Mouse (Mus musculus) midbrain, embryonic 11.5 days (tissue): ENCODE results near the gene Gm266. TPM values are rescaled to one million over a fixed set of nuclear protein-coding genes. Genes with fewer than 3 reads are reported as not detected.

Experiments
- ATAC-seq: fragments of 200-750 bp; cut with Nextera tagmentation; 2 replicates; pipeline ENCODE4 v1.8.0; 2017; ENCODE audit warnings: moderate TSS enrichment, moderate library complexity; ENCODE audit not compliant: low FRiP score
- DNase-seq: peaks from one replicate; pipeline ENCODE4 v3.0.0; 2015; ENCODE audit warnings: low spot score; ENCODE audit errors: missing footprints
- H3K27ac ChIP-seq: fragments of 300-500 bp; sonication (generic); 2 replicates; pipeline ENCODE4 v1.5.1; 2014; ENCODE audit warnings: low read depth, low read length
- H3K27me3 ChIP-seq: fragments of 300-500 bp; sonication (generic); 2 replicates; pipeline ENCODE4 v1.6.1; 2014; ENCODE audit warnings: mild to moderate bottlenecking, low read length, moderate library complexity, mixed read lengths; ENCODE audit not compliant: control insufficient read depth, insufficient read depth
- H3K36me3 ChIP-seq: fragments of 300-500 bp; sonication (generic); 2 replicates; pipeline ENCODE4 v1.6.1; 2014; ENCODE audit warnings: mild to moderate bottlenecking, low read length, moderate library complexity, mixed read lengths; ENCODE audit not compliant: control insufficient read depth, insufficient read depth
- H3K4me1 ChIP-seq: fragments of 300-500 bp; sonication (generic); 2 replicates; pipeline ENCODE4 v1.6.1; 2014; ENCODE audit warnings: low read length; ENCODE audit not compliant: control insufficient read depth, insufficient read depth
- H3K4me2 ChIP-seq: fragments of 300-500 bp; sonication (generic); 2 replicates; pipeline ENCODE4 v1.6.1; 2014; ENCODE audit warnings: mild to moderate bottlenecking, moderate library complexity
- H3K4me3 ChIP-seq: fragments of 300-500 bp; sonication (generic); 2 replicates; pipeline ENCODE4 v1.5.1; 2014; ENCODE audit warnings: low read depth, low read length
- H3K9ac ChIP-seq: fragments of 300-500 bp; sonication (generic); 2 replicates; pipeline ENCODE4 v1.6.1; 2014; ENCODE audit warnings: low read length
- H3K9me3 ChIP-seq: fragments of 300-500 bp; sonication (generic); 2 replicates; pipeline ENCODE4 v1.6.1; 2016; ENCODE audit warnings: low read length; ENCODE audit not compliant: control insufficient read depth
- WGBS: fragments of 180-500 bp; shearing (Covaris S2); extraction: QIAGEN DNeasy Blood & Tissue Kit; methylation state at CpG from one replicate; pipeline ENCODE4 v1.1.7; 2014; 5-methylcytosine and 5-hydroxymethylcytosine counted together
- polyA plus RNA-seq: library from polyadenylated mRNA; unstranded; fragments of >200 nt; fragmentation: Nextera tagmentation; extraction: Ambion mirVana; gene quantifications from 2 replicates; pipeline ENCODE4 v1.2.1, GENCODE M21; 2014

Gene Gm266
- polyA plus RNA-seq = 4.2 and 6.0 TPM in 2 replicates

DNA sequence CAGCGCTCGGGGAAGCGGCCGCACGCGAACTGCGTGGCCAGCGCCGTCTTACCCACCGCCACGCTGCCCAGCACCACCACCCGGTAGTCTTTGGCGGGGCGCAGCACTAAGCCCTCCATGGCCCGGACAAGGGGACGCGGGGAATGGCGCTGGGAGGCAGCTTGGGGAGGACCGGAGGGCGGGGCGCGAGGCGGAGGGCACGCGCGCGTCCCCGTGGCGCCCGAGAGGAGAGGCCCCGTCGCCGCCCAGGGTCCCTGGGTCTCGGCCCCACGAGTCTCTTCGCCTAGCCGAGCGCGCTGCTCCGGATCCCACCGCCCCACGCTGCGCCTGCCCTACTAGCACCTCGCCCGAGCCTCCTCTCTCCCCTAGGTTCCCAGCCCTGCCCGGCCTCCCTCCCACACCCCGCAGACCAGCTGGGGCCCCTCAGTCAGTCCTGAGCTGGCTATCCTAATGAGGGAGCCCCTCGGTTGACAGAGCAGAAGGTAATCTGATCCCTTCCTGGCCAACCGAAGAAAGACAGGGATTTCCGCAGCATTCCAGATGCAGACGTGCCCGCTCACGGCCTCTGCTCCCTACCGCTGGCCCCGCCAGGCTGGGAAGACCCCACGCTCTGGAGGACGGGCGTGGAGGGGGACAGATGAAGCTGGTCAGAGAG lies at the start of gene Gm266:
Gm266 (minus strand) TSS at position 172 of the 655 bp plus-strand sequence.
- H3K27ac ChIP-seq = no peak within 1 kb of the TSS
- no peaks in the 10 kb centered on the region for H3K36me3 ChIP-seq
- under 1% methylated on average over 44 of the region's 58 CpGs for WGBS
- H3K4me3 ChIP-seq = peak within 1 kb of the TSS; percentile 42
- peak; percentile 95 for DNase-seq
- peaks cover 36% of the 10 kb centered on the region for H3K27me3 ChIP-seq
- peak within 1 kb of the TSS; percentile 55 for H3K9ac ChIP-seq
- peak; percentile 86 for ATAC-seq
- H3K9me3 ChIP-seq = no peaks in the 10 kb centered on the region
- H3K4me1 ChIP-seq = peaks cover 8% of the 10 kb centered on the region
- H3K4me2 ChIP-seq = peak within 1 kb of the TSS; percentile 72

DNA sequence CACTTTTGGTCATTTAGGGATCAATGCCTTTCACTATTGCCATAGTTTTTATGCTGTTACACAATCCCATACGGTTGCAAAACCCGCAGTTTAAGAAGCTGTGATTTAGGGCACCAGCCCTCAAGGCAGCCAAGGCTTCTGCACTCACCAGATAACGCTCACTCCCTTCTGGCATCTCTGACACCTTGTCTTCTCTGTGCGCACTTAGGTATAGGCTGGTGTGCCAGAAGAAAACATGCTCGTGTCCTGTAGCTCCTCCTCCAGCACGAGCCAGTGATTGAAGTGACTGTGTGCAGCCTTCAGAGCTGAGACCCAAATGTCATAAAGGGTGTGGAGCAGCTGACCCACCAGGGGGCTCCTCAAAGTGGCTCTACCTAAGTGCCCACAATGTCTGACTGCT lies 49.7 kb upstream of the Gm266 start:
- 75% methylated on average over 6 of the region's 6 CpGs for WGBS
- peaks cover 2% of the 10 kb centered on the region; the same call in 1 of the 2 replicates for H3K36me3 ChIP-seq
- ATAC-seq = no peak
- no peak overlapping the region for H3K9ac ChIP-seq
- H3K27me3 ChIP-seq = no peaks in the 10 kb centered on the region
- no peaks in the 10 kb centered on the region for H3K9me3 ChIP-seq
- no peak overlapping the region for H3K4me3 ChIP-seq
- no peak overlapping the region for H3K4me2 ChIP-seq
- H3K27ac ChIP-seq = no peak overlapping the region
- DNase-seq = peak; percentile 62
- peaks cover 14% of the 10 kb centered on the region for H3K4me1 ChIP-seq

DNA sequence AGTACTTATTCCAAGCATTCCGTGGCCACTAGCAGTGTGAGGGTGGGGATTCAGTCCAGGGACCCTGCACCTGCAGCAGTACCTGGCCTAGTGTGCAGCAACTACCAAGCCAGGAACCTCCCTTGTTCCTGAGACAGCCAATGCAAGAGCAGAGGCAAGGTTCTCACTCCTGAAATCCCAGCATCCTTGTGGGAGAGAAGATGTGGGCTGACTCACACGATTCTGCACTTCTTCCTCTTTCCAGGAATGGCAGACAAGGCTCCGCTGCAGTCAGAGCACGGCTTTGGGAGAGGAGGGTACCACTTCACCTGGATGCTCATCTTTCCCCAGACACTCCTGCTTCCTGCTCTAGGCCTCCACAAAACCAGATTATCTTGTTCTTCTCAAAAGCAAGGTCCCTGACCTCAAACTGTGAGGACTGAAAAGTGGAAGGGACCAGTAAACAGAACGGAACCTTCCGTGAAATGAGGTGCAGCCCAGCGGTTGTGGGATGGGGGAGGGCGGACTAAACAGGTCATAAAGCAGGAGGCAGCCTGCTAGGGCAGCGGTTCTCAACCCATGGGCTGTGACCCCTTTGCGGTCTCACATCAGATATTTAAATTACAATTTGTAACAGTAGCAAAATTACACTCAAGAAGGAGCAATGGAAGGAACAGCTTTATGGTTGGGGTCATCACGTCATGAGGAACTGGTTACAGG lies 47.6 kb upstream of the Gm266 start:
- peaks cover 3% of the 10 kb centered on the region; the same call in 1 of the 2 replicates for H3K4me1 ChIP-seq
- H3K27me3 ChIP-seq = no peaks in the 10 kb centered on the region
- no peaks in the 10 kb centered on the region for H3K9me3 ChIP-seq
- H3K27ac ChIP-seq = no peak overlapping the region
- H3K4me3 ChIP-seq = no peak overlapping the region
- 68% methylated on average over 11 of the region's 11 CpGs for WGBS
- no peaks in the 10 kb centered on the region for H3K36me3 ChIP-seq
- H3K4me2 ChIP-seq = no peak overlapping the region
- ATAC-seq (no peak), DNase-seq (no peak)
- H3K9ac ChIP-seq = no peak overlapping the region

DNA sequence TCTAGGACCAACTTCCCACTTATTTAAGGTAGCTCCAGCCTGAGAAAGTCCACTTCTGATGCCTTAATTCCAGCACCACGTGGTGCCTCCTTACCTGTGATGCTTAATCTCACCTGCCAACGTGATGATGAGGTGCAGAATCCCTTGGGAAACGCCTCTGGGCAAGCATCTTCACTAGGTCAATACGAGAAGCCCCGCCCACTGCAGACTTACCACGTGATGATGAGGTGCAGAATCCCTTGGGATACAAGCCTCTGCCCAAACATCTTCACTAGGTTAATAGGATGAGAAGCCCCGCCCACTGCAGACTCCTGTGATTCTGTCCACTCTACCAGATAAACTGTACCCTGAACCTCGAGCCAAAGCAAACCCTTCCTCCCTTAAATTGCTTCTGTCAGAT lies 43.6 kb upstream of the Gm266 start:
- ATAC-seq (no peak), DNase-seq (no peak)
- no peaks in the 10 kb centered on the region for H3K36me3 ChIP-seq
- 22% methylated on average over 8 of the region's 8 CpGs for WGBS
- H3K4me2 ChIP-seq = no peak overlapping the region
- H3K9me3 ChIP-seq = no peaks in the 10 kb centered on the region
- no peak overlapping the region for H3K4me3 ChIP-seq
- H3K27me3 ChIP-seq = no peaks in the 10 kb centered on the region
- H3K4me1 ChIP-seq = no peaks in the 10 kb centered on the region
- no peak overlapping the region for H3K9ac ChIP-seq
- H3K27ac ChIP-seq = no peak overlapping the region

DNA sequence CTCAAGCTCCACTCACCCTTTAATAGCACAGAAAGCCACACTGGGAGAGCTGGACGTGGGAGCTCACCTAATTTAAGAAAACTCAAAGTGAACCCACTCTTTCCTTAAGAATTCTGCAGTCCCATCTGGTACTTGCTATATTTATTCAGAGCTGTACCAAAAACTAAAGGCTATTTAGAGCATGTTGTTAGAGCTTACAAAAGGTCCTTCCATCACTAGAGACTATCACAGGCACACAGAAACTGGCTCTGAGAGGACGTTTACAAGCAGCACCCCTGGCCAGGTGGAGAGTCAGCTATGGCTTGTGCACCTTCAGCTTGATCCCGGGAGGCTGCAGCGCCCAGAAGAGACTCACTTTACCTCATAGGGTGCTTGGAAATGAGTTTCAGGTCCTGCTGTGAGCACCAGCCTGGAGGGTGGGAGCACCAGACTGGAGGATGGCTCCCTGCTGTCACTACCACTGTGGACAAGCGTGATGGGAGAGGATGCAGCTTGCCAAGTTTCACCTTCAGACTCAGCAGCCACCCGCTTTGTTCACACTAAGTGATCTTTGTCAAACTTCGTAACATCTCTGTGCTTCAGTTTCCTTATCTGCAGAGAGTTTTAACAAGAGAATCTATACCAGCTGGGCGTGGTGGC lies 42.1 kb upstream of the Gm266 start:
- Histone ChIP-seq H3K9ac (no peak overlapping the region), H3K4me2 (no peak overlapping the region), H3K4me1 (no peaks in the 10 kb centered on the region), H3K27ac (no peak overlapping the region), H3K4me3 (no peak overlapping the region), H3K36me3 (no peaks in the 10 kb centered on the region), H3K27me3 (no peaks in the 10 kb centered on the region), H3K9me3 (no peaks in the 10 kb centered on the region)
- ATAC-seq = no peak
- DNase-seq = no peak
- 62% methylated on average over 8 of the region's 8 CpGs for WGBS

DNA sequence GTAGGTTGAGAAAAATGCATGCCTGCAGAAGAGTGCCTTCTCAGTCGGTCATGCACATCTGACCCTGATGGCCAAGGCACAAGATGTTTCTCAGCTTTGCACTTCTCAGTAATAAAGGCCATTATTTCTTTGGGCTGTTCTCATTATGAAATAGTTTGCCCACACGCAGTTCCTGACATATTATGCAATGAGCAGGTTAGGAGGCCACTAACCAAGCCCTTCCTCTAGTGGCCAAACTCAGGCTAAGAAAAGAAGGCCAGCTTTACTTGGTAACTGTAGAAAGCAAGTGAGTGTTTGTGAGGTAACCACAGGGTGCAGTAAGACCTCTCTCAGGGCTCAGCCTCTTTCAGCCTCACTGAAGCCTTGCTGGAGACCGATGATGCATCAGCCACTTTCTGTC lies 39.3 kb upstream of the Gm266 start:
- H3K4me1 ChIP-seq = no peaks in the 10 kb centered on the region
- no peak overlapping the region for H3K4me2 ChIP-seq
- no peaks in the 10 kb centered on the region for H3K9me3 ChIP-seq
- no peaks in the 10 kb centered on the region for H3K36me3 ChIP-seq
- H3K9ac ChIP-seq = no peak overlapping the region
- H3K4me3 ChIP-seq = no peak overlapping the region
- no peak overlapping the region for H3K27ac ChIP-seq
- ATAC-seq (no peak), DNase-seq (no peak)
- 80% methylated on average over 3 of the region's 3 CpGs for WGBS
- H3K27me3 ChIP-seq = no peaks in the 10 kb centered on the region

DNA sequence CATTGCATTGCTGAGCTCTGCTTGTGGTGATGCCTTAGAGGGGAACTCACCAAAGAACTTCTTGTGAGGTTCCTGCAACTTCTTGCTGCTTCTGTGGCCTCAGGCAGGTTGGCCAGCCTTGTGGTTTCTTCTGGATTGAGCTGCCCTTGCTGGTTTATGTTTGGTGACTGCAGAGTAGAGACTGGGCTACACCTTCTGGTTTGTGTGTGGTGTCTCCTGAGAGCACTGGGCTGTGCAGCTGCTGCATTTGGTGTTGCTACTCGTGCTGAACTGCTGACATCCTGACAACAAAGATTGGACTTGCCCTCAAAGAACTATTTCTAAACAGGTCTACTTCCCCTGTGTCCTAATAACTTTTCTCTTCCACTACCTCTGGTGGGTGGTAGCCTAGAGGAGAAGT lies 38.8 kb upstream of the Gm266 start:
- Histone ChIP-seq H3K27ac (no peak overlapping the region), H3K4me3 (no peak overlapping the region), H3K4me1 (no peaks in the 10 kb centered on the region), H3K4me2 (no peak overlapping the region), H3K27me3 (no peaks in the 10 kb centered on the region), H3K9me3 (no peaks in the 10 kb centered on the region), H3K36me3 (no peaks in the 10 kb centered on the region), H3K9ac (no peak overlapping the region)
- 78% methylated on average over 1 of the region's 1 CpGs for WGBS
- DNase-seq (no peak), ATAC-seq (no peak)

DNA sequence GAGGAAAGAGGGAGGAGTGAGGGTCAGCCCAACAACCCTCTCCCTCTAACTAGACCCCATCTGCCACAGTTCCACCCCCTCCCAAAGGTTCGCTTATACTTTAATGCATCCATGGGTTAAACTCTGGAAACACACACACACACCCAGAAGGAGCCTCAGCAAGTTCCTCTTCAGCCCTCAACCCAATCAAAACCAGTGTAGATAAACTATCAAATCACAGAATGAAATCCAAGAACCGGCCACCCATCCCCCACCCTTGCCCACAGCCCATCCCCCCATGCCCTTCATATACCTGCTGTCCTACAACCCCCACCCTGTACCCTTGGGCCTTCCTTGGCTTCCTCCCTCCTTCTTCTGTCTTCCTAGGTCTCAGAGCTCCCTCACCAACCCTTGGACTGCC lies 35.4 kb upstream of the Gm266 start:
- Histone ChIP-seq H3K36me3 (no peaks in the 10 kb centered on the region), H3K4me2 (no peak overlapping the region), H3K4me1 (no peaks in the 10 kb centered on the region), H3K27ac (no peak overlapping the region), H3K9ac (no peak overlapping the region), H3K4me3 (no peak overlapping the region), H3K27me3 (no peaks in the 10 kb centered on the region), H3K9me3 (no peaks in the 10 kb centered on the region)
- DNase-seq (no peak), ATAC-seq (no peak)
- WGBS = 87% methylated on average over 2 of the region's 2 CpGs

DNA sequence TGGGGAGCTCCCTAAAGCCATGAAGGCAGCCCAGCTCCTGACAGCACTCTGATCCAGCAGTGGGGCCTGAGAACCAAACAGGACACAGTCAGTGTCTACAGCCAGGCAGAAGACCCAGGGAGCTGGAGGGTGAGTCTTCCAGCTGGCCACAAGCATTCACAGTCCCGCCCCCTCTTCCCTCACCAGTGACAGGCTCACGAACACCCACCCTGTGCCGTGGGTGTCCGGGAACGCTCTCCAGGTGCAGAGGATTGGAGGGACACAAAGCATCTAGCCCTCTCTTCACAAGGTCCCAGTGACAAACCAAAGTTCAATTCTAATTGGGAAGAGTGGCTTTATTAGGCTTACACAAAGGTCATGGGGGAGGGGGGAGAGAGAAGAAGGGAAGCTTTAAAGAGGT lies 34.2 kb upstream of the Gm266 start:
- Histone ChIP-seq H3K9me3 (no peaks in the 10 kb centered on the region), H3K9ac (no peak overlapping the region), H3K36me3 (no peaks in the 10 kb centered on the region), H3K4me3 (no peak overlapping the region), H3K4me1 (no peaks in the 10 kb centered on the region), H3K27me3 (no peaks in the 10 kb centered on the region), H3K27ac (no peak overlapping the region), H3K4me2 (no peak overlapping the region)
- DNase-seq (no peak), ATAC-seq (no peak)
- WGBS = 69% methylated on average over 5 of the region's 5 CpGs
